Mouse (Mus musculus): ENCODE results near the gene Rgs8. TPM values are rescaled to one million over a fixed set of nuclear protein-coding genes. Genes with fewer than 3 reads are reported as not detected.

Rgs8 gene
- polyA plus RNA-seq, 1 experiment from 2014 or later: 0.24 TPM

DNA sequence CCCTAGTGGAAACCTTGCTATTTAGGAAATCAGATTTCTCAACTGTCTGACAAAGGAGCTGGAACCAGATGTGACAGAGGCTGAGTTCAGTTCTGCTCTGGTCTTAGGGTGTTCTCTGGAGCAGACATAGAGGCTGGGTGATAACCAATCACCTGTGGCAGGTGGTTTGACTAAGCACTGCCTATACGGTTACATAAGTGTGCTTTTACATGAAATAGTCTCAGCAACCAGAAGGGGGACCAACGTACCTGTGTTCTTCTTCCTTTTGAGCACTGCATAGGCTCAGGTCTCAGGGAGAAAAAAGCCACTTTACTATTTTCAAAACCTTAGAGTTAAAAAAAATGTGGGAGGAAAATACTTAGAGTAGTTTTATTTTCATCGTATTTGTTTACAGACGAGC, 22.8 kb downstream of the Rgs8 start:
- no peak for ATAC-seq (replicated peaks; ENCODE audit: insufficient number of reproducible peaks, insufficient read depth, low FRiP score, low read depth)
- Histone ChIP-seq H3K27me3 (peaks cover 7% of the 10 kb centered on the region), H3K4me2 (no peak overlapping the region), H3K4me3 (no peak overlapping the region), H3K36me3 (no peaks in the 10 kb centered on the region), H3K27ac (no peak overlapping the region), H3K9me3 (replicated peaks) (no peaks in the 10 kb centered on the region), H3K4me1 (replicated peaks) (0 out of 2 replicates have a peak, but pooled peaks cover 13% of the 10 kb centered on the region), H3K9ac (no peak overlapping the region)
- 75% methylated on average over 4 of the region's 4 CpGs for WGBS

DNA sequence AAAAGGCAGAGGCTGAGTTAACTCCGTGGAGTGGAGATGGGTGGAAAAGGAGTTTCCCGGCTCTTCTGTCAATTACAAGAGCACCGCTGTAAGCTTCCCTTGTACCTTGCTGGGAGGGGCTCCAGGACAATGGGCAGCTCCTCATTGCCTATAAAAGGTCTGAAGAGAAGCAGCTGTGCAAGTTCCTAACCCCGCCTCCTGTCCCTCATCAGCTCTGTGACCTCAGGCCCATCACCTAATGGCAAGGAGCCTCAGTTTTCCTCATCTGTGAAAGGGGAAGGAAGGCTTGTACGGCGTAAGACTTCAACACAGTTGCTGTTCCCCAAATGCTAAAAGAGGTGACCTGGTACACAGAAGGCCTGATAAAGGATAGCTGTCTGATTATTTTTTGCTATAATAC, 24.8 kb downstream of the Rgs8 start:
- Histone ChIP-seq H3K27ac (no peak overlapping the region), H3K36me3 (no peaks in the 10 kb centered on the region), H3K4me3 (no peak overlapping the region), H3K4me1 (replicated peaks) (0 out of 2 replicates have a peak, but pooled peaks cover 10% of the 10 kb centered on the region), H3K9ac (no peak overlapping the region), H3K9me3 (replicated peaks) (no peaks in the 10 kb centered on the region), H3K4me2 (no peak overlapping the region), H3K27me3 (no peaks in the 10 kb centered on the region)
- 70% methylated on average over 6 of the region's 6 CpGs for WGBS
- no peak for ATAC-seq (replicated peaks; ENCODE audit: insufficient number of reproducible peaks, insufficient read depth, low FRiP score, low read depth)

- no peak overlapping the region; the same call in 1 of the 2 replicates for H3K9ac ChIP-seq
- no peaks in the 10 kb centered on the region for H3K27me3 ChIP-seq
- no peak overlapping the region for H3K4me2 ChIP-seq
- H3K36me3 ChIP-seq: no peaks in the 10 kb centered on the region
- no peaks in the 10 kb centered on the region for H3K4me1 ChIP-seq (replicated peaks)
- no peak for ATAC-seq (replicated peaks; ENCODE audit: insufficient number of reproducible peaks, insufficient read depth, low FRiP score, low read depth)
- 59% methylated on average over 10 of the region's 10 CpGs for WGBS
- no peaks in the 10 kb centered on the region for H3K9me3 ChIP-seq (replicated peaks)
- no peak overlapping the region for H3K4me3 ChIP-seq
- no peak overlapping the region for H3K27ac ChIP-seq
Observed at GRCm38 (mm10) chr1:153679147-153679546, 26.3 kb downstream of the Rgs8 start.

- Histone ChIP-seq H3K27ac (no peak overlapping the region), H3K36me3 (no peaks in the 10 kb centered on the region), H3K4me2 (no peak overlapping the region), H3K4me3 (no peak overlapping the region), H3K27me3 (no peaks in the 10 kb centered on the region), H3K9me3 (replicated peaks) (no peaks in the 10 kb centered on the region), H3K9ac (no peak overlapping the region), H3K4me1 (replicated peaks) (no peaks in the 10 kb centered on the region)
- ATAC-seq (replicated peaks; ENCODE audit: insufficient number of reproducible peaks, insufficient read depth, low FRiP score, low read depth): no peak
- 67% methylated on average over 3 of the region's 3 CpGs for WGBS
Observed at GRCm38 (mm10) chr1:153679653-153680052, 26.8 kb downstream of the Rgs8 start.

GRCm38 (mm10) chr1:153680363-153680762, 27.5 kb downstream of the Rgs8 start:
- Histone ChIP-seq H3K36me3 (no peaks in the 10 kb centered on the region), H3K4me3 (no peak overlapping the region), H3K4me2 (no peak overlapping the region), H3K27me3 (no peaks in the 10 kb centered on the region), H3K9ac (no peak overlapping the region), H3K9me3 (replicated peaks) (no peaks in the 10 kb centered on the region), H3K27ac (no peak overlapping the region), H3K4me1 (replicated peaks) (no peaks in the 10 kb centered on the region)
- WGBS: 67% methylated on average over 6 of the region's 6 CpGs
- ATAC-seq (replicated peaks; ENCODE audit: insufficient number of reproducible peaks, insufficient read depth, low FRiP score, low read depth): no peak

DNA sequence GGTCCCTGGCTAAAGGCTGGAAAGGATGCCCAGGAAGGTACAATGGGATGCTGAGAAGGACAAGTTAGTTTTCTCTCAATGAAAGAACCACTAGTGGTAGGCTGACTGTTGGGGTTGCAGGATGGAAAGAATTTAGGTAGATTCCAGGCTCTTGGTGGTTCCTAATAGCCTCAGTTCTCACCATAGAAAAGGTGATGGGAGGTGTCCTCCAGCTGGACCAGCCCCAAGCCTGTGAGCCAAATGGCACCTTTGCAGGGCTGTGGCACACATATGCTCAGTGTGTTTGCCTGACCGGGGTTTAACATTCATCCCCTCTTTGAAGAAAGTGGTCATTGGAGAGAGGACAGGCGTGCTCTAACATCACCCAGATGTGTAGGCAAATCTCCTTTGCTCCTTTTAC, 28.2 kb downstream of the Rgs8 start:
- Histone ChIP-seq H3K4me1 (replicated peaks) (no peaks in the 10 kb centered on the region), H3K27me3 (no peaks in the 10 kb centered on the region), H3K36me3 (no peaks in the 10 kb centered on the region), H3K9ac (no peak overlapping the region), H3K4me2 (no peak overlapping the region), H3K27ac (no peak overlapping the region), H3K9me3 (replicated peaks) (no peaks in the 10 kb centered on the region), H3K4me3 (no peak overlapping the region)
- no peak for ATAC-seq (replicated peaks; ENCODE audit: insufficient number of reproducible peaks, insufficient read depth, low FRiP score, low read depth)
- WGBS: 95% methylated on average over 2 of the region's 2 CpGs

- no peak overlapping the region for H3K27ac ChIP-seq
- no peaks in the 10 kb centered on the region for H3K27me3 ChIP-seq
- no peak overlapping the region for H3K4me3 ChIP-seq
- H3K4me1 ChIP-seq (replicated peaks): no peaks in the 10 kb centered on the region
- no peak overlapping the region for H3K9ac ChIP-seq
- H3K4me2 ChIP-seq: no peak overlapping the region
- WGBS: 62% methylated on average over 11 of the region's 11 CpGs
- no peak for ATAC-seq (replicated peaks; ENCODE audit: insufficient number of reproducible peaks, insufficient read depth, low FRiP score, low read depth)
- no peaks in the 10 kb centered on the region for H3K36me3 ChIP-seq
- no peaks in the 10 kb centered on the region for H3K9me3 ChIP-seq (replicated peaks)
Observed at GRCm38 (mm10) chr1:153683190-153683589, 30.4 kb downstream of the Rgs8 start.

DNA sequence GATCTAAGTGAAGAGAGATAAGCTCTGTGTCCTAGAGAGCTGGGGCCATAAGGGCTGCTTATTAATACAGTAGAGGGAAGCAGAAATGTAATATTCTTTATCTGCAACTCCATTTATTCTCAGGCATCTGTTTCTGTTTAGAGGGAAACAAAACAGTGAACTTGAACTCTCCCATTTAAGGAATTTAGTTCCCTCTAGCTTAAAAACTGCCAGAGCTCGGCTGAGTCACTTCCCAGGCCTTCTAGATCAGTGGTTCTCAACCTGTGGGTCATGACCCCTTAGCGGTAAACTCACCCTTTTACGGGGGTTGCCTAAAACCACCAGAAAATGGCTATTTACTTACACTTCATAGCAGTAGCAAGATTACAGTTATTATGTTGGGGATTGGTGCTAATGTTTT, 32.8 kb downstream of the Rgs8 start:
- H3K27me3 ChIP-seq: no peaks in the 10 kb centered on the region
- H3K9me3 ChIP-seq (replicated peaks): no peaks in the 10 kb centered on the region
- no peak overlapping the region for H3K27ac ChIP-seq
- H3K36me3 ChIP-seq: no peaks in the 10 kb centered on the region
- H3K9ac ChIP-seq: no peak overlapping the region
- H3K4me2 ChIP-seq: no peak overlapping the region
- 64% methylated on average over 3 of the region's 3 CpGs for WGBS
- H3K4me3 ChIP-seq: no peak overlapping the region
- ATAC-seq (replicated peaks; ENCODE audit: insufficient number of reproducible peaks, insufficient read depth, low FRiP score, low read depth): no peak
- H3K4me1 ChIP-seq (replicated peaks): no peaks in the 10 kb centered on the region

DNA sequence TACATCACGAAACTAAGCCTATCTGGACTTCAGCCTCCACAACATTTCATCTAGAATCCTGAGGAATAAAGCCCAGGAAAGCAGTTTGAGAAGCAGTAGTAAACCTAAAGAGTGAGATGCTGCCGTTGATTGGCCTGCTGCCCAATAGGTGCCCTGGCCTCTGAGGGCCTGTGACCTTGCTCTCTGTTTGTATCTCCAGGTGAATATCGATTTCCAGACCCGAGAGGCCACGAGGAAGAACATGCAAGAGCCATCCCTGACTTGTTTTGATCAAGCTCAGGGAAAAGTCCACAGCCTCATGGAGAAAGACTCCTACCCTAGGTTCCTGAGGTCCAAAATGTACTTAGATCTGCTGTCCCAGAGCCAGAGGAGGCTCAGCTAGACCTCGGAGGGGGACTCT, 39.7 kb downstream of the Rgs8 start:
- Histone ChIP-seq H3K27me3 (no peaks in the 10 kb centered on the region), H3K4me1 (replicated peaks) (no peaks in the 10 kb centered on the region), H3K4me2 (no peak overlapping the region), H3K27ac (no peak overlapping the region), H3K9ac (no peak overlapping the region), H3K36me3 (no peaks in the 10 kb centered on the region), H3K4me3 (no peak overlapping the region), H3K9me3 (replicated peaks) (no peaks in the 10 kb centered on the region)
- 76% methylated on average over 6 of the region's 6 CpGs for WGBS
- ATAC-seq (replicated peaks; ENCODE audit: insufficient number of reproducible peaks, insufficient read depth, low FRiP score, low read depth): no peak

DNA sequence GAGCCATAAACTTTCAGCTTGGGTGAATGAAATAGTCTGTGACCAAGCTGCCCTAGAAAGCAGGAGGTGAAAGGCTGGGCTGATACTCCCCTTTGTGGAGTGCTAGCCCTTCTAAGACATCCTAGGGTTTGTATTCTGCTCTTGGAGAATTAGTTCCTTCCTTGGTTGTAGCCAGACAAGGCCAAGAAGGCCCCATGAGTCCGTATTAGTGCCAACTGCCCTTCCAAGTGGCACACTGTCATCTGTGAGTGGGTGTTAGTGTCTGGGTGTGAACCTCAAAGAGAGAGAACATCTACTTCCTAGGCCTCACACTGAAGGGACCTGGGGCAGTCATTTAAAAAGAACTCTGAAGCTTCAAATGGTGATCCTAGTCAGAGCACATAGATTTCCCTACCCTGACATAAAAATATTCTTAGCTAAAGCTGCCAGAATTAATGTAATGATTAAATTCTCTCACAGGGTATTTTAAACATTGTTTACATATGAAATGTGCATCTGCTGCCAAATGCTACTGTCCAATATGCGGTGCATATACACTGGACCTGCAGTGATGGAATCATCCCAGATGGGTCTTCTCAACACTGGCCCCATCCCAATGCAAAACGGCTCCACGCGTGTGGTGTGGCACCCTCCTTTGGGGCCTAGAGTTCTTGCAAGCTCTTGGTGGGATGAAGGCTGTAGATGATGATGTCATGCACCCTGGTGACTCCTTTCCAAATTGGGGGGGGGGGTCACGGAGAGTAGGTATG, 41.7 kb downstream of the Rgs8 start:
- ATAC-seq (replicated peaks; ENCODE audit: insufficient number of reproducible peaks, insufficient read depth, low FRiP score, low read depth): no peak
- Histone ChIP-seq H3K9me3 (replicated peaks) (no peaks in the 10 kb centered on the region), H3K9ac (no peak overlapping the region), H3K4me1 (replicated peaks) (no peaks in the 10 kb centered on the region), H3K27ac (no peak overlapping the region), H3K4me2 (no peak overlapping the region), H3K36me3 (no peaks in the 10 kb centered on the region), H3K27me3 (no peaks in the 10 kb centered on the region), H3K4me3 (no peak overlapping the region)
- WGBS: 83% methylated on average over 6 of the region's 6 CpGs

DNA sequence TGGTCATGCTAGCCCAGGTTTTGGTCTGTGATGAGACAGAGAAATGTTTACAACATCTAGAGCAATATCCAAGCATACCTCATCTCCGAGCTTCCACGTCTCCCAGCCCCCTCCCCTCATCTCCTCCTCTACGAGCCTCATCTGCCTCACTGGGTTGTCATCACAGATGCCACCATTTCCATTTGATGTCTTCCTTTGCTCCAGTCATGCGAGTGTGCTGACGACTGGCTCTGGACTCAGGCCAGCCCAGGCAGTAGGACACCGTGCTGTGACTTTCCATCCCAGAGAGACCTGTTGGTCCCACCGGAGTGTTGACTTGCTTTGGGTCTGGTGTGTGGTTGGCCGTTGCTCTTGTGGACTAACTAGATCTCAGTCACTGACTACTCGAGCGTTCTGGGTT, 42.6 kb downstream of the Rgs8 start:
- no peaks in the 10 kb centered on the region for H3K36me3 ChIP-seq
- H3K9me3 ChIP-seq (replicated peaks): no peaks in the 10 kb centered on the region
- H3K4me3 ChIP-seq: no peak overlapping the region
- no peaks in the 10 kb centered on the region for H3K4me1 ChIP-seq (replicated peaks)
- ATAC-seq (replicated peaks; ENCODE audit: insufficient number of reproducible peaks, insufficient read depth, low FRiP score, low read depth): no peak
- H3K9ac ChIP-seq: no peak overlapping the region
- no peaks in the 10 kb centered on the region for H3K27me3 ChIP-seq
- 75% methylated on average over 10 of the region's 10 CpGs for WGBS
- H3K27ac ChIP-seq: no peak overlapping the region
- no peak overlapping the region for H3K4me2 ChIP-seq

DNA sequence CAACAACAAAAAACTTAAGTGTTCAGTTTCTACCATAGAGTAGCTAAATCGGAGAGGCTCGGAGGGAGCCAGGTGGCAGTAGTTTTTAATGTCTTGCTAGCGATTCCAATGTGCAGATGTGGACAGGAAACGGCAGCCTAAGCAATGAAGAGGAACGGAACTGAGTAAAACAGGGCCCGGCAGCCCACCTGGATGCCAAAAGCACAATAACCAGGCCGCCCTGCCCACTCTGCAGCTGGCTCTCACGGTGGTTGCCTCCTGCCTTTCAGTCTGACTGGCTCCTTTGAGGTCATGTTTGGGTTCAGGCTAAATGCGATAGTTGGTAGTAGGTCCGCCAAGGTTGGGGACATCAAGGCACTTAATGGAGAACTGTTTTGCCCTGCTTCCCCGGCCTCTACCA, 43.3 kb downstream of the Rgs8 start:
- Histone ChIP-seq H3K9ac (no peak overlapping the region), H3K4me1 (replicated peaks) (no peaks in the 10 kb centered on the region), H3K27ac (no peak overlapping the region), H3K4me2 (no peak overlapping the region), H3K36me3 (no peaks in the 10 kb centered on the region), H3K4me3 (no peak overlapping the region), H3K9me3 (replicated peaks) (no peaks in the 10 kb centered on the region), H3K27me3 (no peaks in the 10 kb centered on the region)
- no peak for ATAC-seq (replicated peaks; ENCODE audit: insufficient number of reproducible peaks, insufficient read depth, low FRiP score, low read depth)
- WGBS: 91% methylated on average over 11 of the region's 11 CpGs
